Mouse (Mus musculus) embryonic facial prominence, embryonic 13.5 days (tissue): ENCODE measurements around the gene Lgals2. TPM values are rescaled to one million over a fixed set of nuclear protein-coding genes. Genes with fewer than 3 reads are reported as not detected.

Experiments used
- ATAC-seq: fragments of 200-750 bp; cut with Nextera tagmentation; 2 replicates; pipeline ENCODE4 v1.8.0; 2017; ENCODE audit warnings: low read depth; ENCODE audit not compliant: insufficient number of reproducible peaks, insufficient read depth, low FRiP score, low TSS enrichment
- H3K27ac ChIP-seq: fragments of 300-500 bp; sonication (generic); 2 replicates; pipeline ENCODE4 v1.5.1; 2015; ENCODE audit warnings: moderate library complexity, mild to moderate bottlenecking, inconsistent platforms
- H3K27me3 ChIP-seq: fragments of 300-500 bp; sonication (generic); 2 replicates; pipeline ENCODE4 v1.6.1; 2015; ENCODE audit warnings: mild to moderate bottlenecking, inconsistent platforms
- H3K36me3 ChIP-seq: fragments of 300-500 bp; sonication (generic); 2 replicates; pipeline ENCODE4 v1.6.1; 2015; ENCODE audit warnings: mild to moderate bottlenecking, inconsistent platforms
- H3K4me1 ChIP-seq: fragments of 300-500 bp; sonication (generic); 2 replicates; pipeline ENCODE4 v1.6.1; 2015; ENCODE audit warnings: inconsistent platforms
- H3K4me2 ChIP-seq: fragments of 300-500 bp; sonication (generic); 2 replicates; pipeline ENCODE4 v1.6.1; 2015; ENCODE audit warnings: moderate library complexity, mild to moderate bottlenecking, inconsistent platforms
- H3K4me3 ChIP-seq: fragments of 300-500 bp; sonication (generic); 2 replicates; pipeline ENCODE4 v1.5.1; 2015; ENCODE audit warnings: mild to moderate bottlenecking, inconsistent platforms
- H3K9ac ChIP-seq: fragments of 300-500 bp; sonication (generic); 2 replicates; pipeline ENCODE4 v1.6.1; 2015; ENCODE audit warnings: mild to moderate bottlenecking, inconsistent platforms
- H3K9me3 ChIP-seq: fragments of 300-500 bp; sonication (generic); 2 replicates; pipeline ENCODE4 v1.6.1; 2016; ENCODE audit warnings: inconsistent platforms
- WGBS: fragments of 180-500 bp; shearing (Covaris S2); methylation state at CpG from one replicate; pipeline ENCODE4 v1.1.7; 2015; ENCODE audit warnings: mixed read lengths; 5-methylcytosine and 5-hydroxymethylcytosine counted together
- microRNA-seq: library from miRNA; unstranded; fragments of <30 nt; microRNA quantifications from one replicate; pipeline ENCODE4, GENCODE M21; 2016
- polyA plus RNA-seq: library from polyadenylated mRNA; unstranded; fragments of >200 nt; fragmentation: Nextera tagmentation; extraction: Ambion mirVana; gene quantifications from 2 replicates; pipeline ENCODE4 v1.2.1, GENCODE M21; 2015

Gene Lgals2
- polyA plus RNA-seq, 1 experiment from 2014 or later, result not detected

GRCm38 (mm10) chr15:78806614-78807013, 48.7 kb downstream of the Lgals2 start:
- peaks cover 44% of the 10 kb centered on the region for H3K4me1 ChIP-seq
- peaks cover 46% of the 10 kb centered on the region for H3K27me3 ChIP-seq
- H3K9ac ChIP-seq, result no peak overlapping the region
- H3K4me2 ChIP-seq, result no peak overlapping the region
- no peaks in the 10 kb centered on the region for H3K9me3 ChIP-seq
- H3K4me3 ChIP-seq, result no peak overlapping the region
- ATAC-seq, result no peak
- H3K36me3 ChIP-seq, result no peaks in the 10 kb centered on the region
- no peak overlapping the region for H3K27ac ChIP-seq
- WGBS, result 39% methylated on average over 2 of the region's 2 CpGs

GRCm38 (mm10) chr15:78805351-78805750, 50.0 kb downstream of the Lgals2 start:
- H3K4me1 ChIP-seq, result peaks cover 43% of the 10 kb centered on the region
- H3K4me3 ChIP-seq, result no peak overlapping the region
- H3K27me3 ChIP-seq, result peaks cover 56% of the 10 kb centered on the region
- 74% methylated on average over 2 of the region's 2 CpGs for WGBS
- ATAC-seq, result no peak
- no peaks in the 10 kb centered on the region for H3K9me3 ChIP-seq
- no peak overlapping the region for H3K27ac ChIP-seq
- H3K4me2 ChIP-seq, result no peak overlapping the region
- no peaks in the 10 kb centered on the region for H3K36me3 ChIP-seq
- no peak overlapping the region for H3K9ac ChIP-seq

DNA sequence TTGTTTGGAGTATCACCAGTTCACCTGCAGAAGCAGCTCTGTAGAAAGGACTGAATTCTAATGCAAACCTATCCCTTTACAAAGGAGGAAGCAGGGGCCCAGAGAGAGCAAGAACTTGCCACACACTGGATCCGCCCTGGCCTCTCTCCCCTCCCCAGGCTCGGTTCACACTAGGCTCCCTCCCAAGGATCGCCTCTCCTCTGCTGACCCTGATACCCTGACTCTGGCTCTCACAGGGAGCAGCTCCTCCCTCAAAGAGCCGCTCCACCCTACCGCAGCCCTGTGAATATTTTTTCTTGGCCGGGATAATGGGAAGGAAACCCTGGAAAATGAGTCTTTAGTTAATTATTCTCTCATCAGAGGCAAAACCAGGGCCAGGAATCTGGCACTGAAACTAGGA, 51.0 kb downstream of the Lgals2 start:
- Histone ChIP-seq H3K27ac (no peak overlapping the region), H3K27me3 (peaks cover 56% of the 10 kb centered on the region), H3K4me3 (no peak overlapping the region), H3K4me1 (peaks cover 38% of the 10 kb centered on the region), H3K9ac (no peak overlapping the region), H3K9me3 (no peaks in the 10 kb centered on the region), H3K36me3 (no peaks in the 10 kb centered on the region), H3K4me2 (no peak overlapping the region)
- no peak for ATAC-seq
- 9% methylated on average over 6 of the region's 6 CpGs for WGBS

DNA sequence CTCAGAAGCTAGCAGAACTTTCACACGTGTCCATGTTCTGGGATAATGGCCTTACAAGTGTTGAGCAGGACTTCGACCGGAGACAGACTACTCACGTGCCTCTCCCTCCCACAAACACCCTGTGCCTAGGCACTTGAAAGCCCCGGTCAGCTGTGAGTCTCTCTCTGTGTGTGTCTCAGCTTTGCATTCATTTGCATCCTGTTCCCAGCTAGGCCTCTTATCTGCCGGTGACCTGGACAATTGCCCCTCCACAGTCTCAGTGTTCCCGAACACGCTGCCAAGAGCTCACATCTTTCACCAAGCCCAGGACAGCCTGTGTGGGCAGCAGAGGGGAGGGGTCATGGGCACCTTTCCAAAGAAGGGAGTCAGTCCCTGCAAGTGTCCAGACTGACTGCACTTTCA, 51.8 kb downstream of the Lgals2 start:
- Histone ChIP-seq H3K36me3 (no peaks in the 10 kb centered on the region), H3K9ac (no peak overlapping the region), H3K4me2 (peak overlapping the region; percentile 96), H3K27ac (no peak overlapping the region), H3K9me3 (no peaks in the 10 kb centered on the region), H3K4me3 (peak overlapping the region; percentile 63; the same call in 1 of the 2 replicates), H3K4me1 (peaks cover 41% of the 10 kb centered on the region), H3K27me3 (peaks cover 57% of the 10 kb centered on the region)
- 9% methylated on average over 8 of the region's 8 CpGs for WGBS
- no peak for ATAC-seq

DNA sequence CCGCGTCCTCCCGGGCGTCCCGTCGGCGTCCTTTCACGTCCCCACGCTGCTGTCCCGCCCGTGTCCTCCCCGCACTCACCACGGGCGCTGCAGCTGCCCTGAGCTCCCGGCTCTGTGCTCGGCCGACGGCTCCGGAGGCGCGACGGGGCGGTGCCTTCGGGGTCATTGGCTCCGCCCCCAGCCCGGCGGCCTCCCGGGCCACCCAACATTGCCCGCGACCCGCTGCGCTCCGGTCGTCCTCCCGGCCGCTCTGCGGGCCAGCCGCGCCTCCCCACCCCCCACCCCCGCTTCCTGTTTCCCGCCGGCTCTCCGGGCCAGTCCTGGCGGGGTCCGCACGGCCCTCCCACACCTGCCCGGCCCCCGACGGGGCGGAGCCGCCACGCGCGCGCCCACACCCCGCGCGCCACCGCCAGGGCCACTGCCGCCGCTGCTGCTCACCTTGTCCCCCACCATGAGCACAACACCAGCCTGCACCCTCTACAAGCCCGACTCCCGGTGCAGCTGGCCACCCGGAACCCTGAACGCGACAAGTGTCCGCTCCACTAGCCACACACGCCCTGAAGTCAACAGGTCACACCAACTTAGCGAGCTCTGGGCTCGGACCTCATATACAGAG, 52.4 kb downstream of the Lgals2 start, which contains the start of gene Card10:
Gene Card10, minus strand, starts transcription at position 267 of the 616 bp plus-strand sequence.
- peaks cover 41% of the 10 kb centered on the region for H3K4me1 ChIP-seq
- no peak within 1 kb of the TSS for H3K27ac ChIP-seq
- H3K4me2 ChIP-seq, result peak within 1 kb of the TSS; percentile 96
- peaks cover 63% of the 10 kb centered on the region for H3K27me3 ChIP-seq
- peak within 1 kb of the TSS; percentile 74 for H3K9ac ChIP-seq
- peak within 1 kb of the TSS; percentile 63 for H3K4me3 ChIP-seq
- WGBS, result 1% methylated on average over 70 of the region's 70 CpGs
- H3K36me3 ChIP-seq, result no peaks in the 10 kb centered on the region
- ATAC-seq, result peak; percentile 40; the same call in 1 of the 2 replicates
- no peaks in the 10 kb centered on the region for H3K9me3 ChIP-seq

GRCm38 (mm10) chr15:78801971-78802741, 53.2 kb downstream of the Lgals2 start:
- WGBS, result 2% methylated on average over 67 of the region's 67 CpGs
- Histone ChIP-seq H3K4me3 (peak overlapping the region; percentile 63), H3K9me3 (no peaks in the 10 kb centered on the region), H3K4me2 (peak overlapping the region; percentile 96), H3K27me3 (peaks cover 66% of the 10 kb centered on the region), H3K36me3 (no peaks in the 10 kb centered on the region), H3K9ac (peak overlapping the region; percentile 74), H3K4me1 (peaks cover 36% of the 10 kb centered on the region), H3K27ac (no peak overlapping the region)
- no peak for ATAC-seq

DNA sequence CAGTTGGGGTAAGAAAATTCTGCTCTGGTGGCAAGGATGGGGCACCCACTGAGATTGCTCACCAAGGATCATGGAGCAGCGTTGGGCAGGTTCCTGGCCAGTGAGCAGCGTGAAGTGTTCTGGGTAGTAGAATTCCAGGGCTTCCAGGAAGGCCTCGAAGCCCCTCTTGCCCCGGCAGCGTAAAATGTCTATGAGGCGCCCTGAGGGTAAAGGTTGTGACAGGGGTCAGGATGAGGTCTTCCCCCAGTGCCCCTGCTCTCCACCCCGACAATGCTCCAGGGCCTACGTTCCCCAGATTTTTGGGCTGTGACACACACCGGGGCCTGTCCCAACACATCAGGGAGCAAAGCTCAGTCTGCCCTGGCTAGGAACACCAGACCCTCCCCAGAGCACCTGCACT, 53.8 kb downstream of the Lgals2 start:
- H3K4me2 ChIP-seq, result peak overlapping the region; percentile 96
- no peaks in the 10 kb centered on the region for H3K9me3 ChIP-seq
- no peaks in the 10 kb centered on the region for H3K36me3 ChIP-seq
- 22% methylated on average over 9 of the region's 9 CpGs for WGBS
- H3K4me1 ChIP-seq, result peaks cover 31% of the 10 kb centered on the region
- peak overlapping the region; percentile 63 for H3K4me3 ChIP-seq
- no peak overlapping the region for H3K9ac ChIP-seq
- peaks cover 71% of the 10 kb centered on the region for H3K27me3 ChIP-seq
- no peak for ATAC-seq
- no peak overlapping the region for H3K27ac ChIP-seq

Small RNA genes lying within 50 kb of the gene (microRNA-seq; reads per million reads assigned to microRNA genes)
- gene Mir6955, result not detected

Other genes with a start within 250 kb of the Lgals2 start
- gene Elfn2, start 136.8 kb downstream of the Lgals2 start, polyA plus RNA-seq, result 0.06 TPM in 1 of 2 replicates, not detected in the other
- gene Mfng, start 82.1 kb downstream of the Lgals2 start, polyA plus RNA-seq, result 16.1 and 18.8 TPM in 2 replicates
- gene Card10, start 52.5 kb downstream of the Lgals2 start, polyA plus RNA-seq, result 3.0 and 3.2 TPM in 2 replicates
- gene Cdc42ep1, start 12.9 kb downstream of the Lgals2 start, polyA plus RNA-seq, result 25.2 and 28.6 TPM in 2 replicates
- 42.5 and 51.8 TPM in 2 replicates for gene Gga1, start 21.7 kb upstream of the Lgals2 start, polyA plus RNA-seq
- gene Gm49510, start 44.1 kb upstream of the Lgals2 start, polyA plus RNA-seq, result 0.18 and 0.25 TPM in 2 replicates
- gene Sh3bp1, start 44.2 kb upstream of the Lgals2 start, polyA plus RNA-seq, result 53.3 and 54.4 TPM in 2 replicates
- 18.7 and 23.2 TPM in 2 replicates for gene Pdxp, start 58.4 kb upstream of the Lgals2 start, polyA plus RNA-seq
- 2,193 and 2,304 TPM in 2 replicates for gene Lgals1, start 71.2 kb upstream of the Lgals2 start, polyA plus RNA-seq
- 54.1 and 57.4 TPM in 2 replicates for gene Nol12, start 79.4 kb upstream of the Lgals2 start, polyA plus RNA-seq
- gene Triobp, start 92.2 kb upstream of the Lgals2 start, polyA plus RNA-seq, result 37.8 and 38.7 TPM in 2 replicates
- gene H1f0, start 172.9 kb upstream of the Lgals2 start, polyA plus RNA-seq, result 533 and 546 TPM in 2 replicates
- gene Galr3, start 186.4 kb upstream of the Lgals2 start, polyA plus RNA-seq, result not detected in 2 replicates
- gene Ankrd54, start 207.4 kb upstream of the Lgals2 start, polyA plus RNA-seq, result 54.1 and 57.7 TPM in 2 replicates
- 232 and 244 TPM in 2 replicates for gene Eif3l, start 219.7 kb upstream of the Lgals2 start, polyA plus RNA-seq